Mouse (Mus musculus): ENCODE data around the gene Slc16a11. TPM values are rescaled to one million over a fixed set of nuclear protein-coding genes. Genes with fewer than 3 reads are reported as not detected.

The Slc16a11 gene
- polyA plus RNA-seq, 1 experiment from 2014 or later: 11.2 TPM

- WGBS: 91% methylated on average over 4 of the region's 4 CpGs
- no peak overlapping the region for H3K9ac ChIP-seq
- no peak for ATAC-seq (ENCODE audit: insufficient number of reproducible peaks, low FRiP score, low TSS enrichment, low read depth)
- no peak overlapping the region for H3K27ac ChIP-seq (replicated peaks)
- H3K36me3 ChIP-seq: no peaks in the 10 kb centered on the region
- H3K9me3 ChIP-seq (replicated peaks): no peaks in the 10 kb centered on the region
- peaks cover 22% of the 10 kb centered on the region for H3K27me3 ChIP-seq
- H3K4me1 ChIP-seq: peaks cover 14% of the 10 kb centered on the region
- H3K4me3 ChIP-seq (replicated peaks): no peak overlapping the region
- no peak overlapping the region for H3K4me2 ChIP-seq (replicated peaks)
Measured at GRCm38 (mm10) chr11:70259035-70259434, 46.5 kb downstream of the Slc16a11 start.

- Histone ChIP-seq H3K4me1 (0 out of 2 replicates have a peak, but pooled peaks cover 3% of the 10 kb centered on the region), H3K9me3 (replicated peaks) (no peaks in the 10 kb centered on the region), H3K36me3 (no peaks in the 10 kb centered on the region), H3K27me3 (no peaks in the 10 kb centered on the region), H3K9ac (no peak overlapping the region), H3K4me3 (replicated peaks) (no peak overlapping the region), H3K4me2 (replicated peaks) (no peak overlapping the region), H3K27ac (replicated peaks) (peak overlapping the region; percentile 80)
- 41% methylated on average over 3 of the region's 3 CpGs for WGBS
- ATAC-seq (ENCODE audit: insufficient number of reproducible peaks, low FRiP score, low TSS enrichment, low read depth): no peak
Measured at GRCm38 (mm10) chr11:70265252-70265651, 52.7 kb downstream of the Slc16a11 start.

- no peak overlapping the region for H3K4me2 ChIP-seq (replicated peaks)
- WGBS: 58% methylated on average over 4 of the region's 4 CpGs
- no peaks in the 10 kb centered on the region for H3K9me3 ChIP-seq (replicated peaks)
Measured at GRCm38 (mm10) chr11:70265819-70266218, 53.3 kb downstream of the Slc16a11 start.

More at GRCm38 (mm10) chr11:70265819-70266218, 53.3 kb downstream of the Slc16a11 start:
- H3K27ac ChIP-seq (replicated peaks): peak overlapping the region; percentile 80
- no peak overlapping the region for H3K4me3 ChIP-seq (replicated peaks)
- no peaks in the 10 kb centered on the region for H3K36me3 ChIP-seq
- 0 out of 2 replicates have a peak, but pooled peaks cover 3% of the 10 kb centered on the region for H3K4me1 ChIP-seq
- ATAC-seq (ENCODE audit: insufficient number of reproducible peaks, low FRiP score, low TSS enrichment, low read depth): no peak
- no peak overlapping the region for H3K9ac ChIP-seq
- H3K27me3 ChIP-seq: no peaks in the 10 kb centered on the region

MicroRNAs encoded within 50 kb of the gene (microRNA counts, 519-probe panel; counts per million panel counts)
- microRNA mmu-miR-195 (832 counts per million, percentile 3 among the panel's probes with 10 or more counts), microRNA mmu-miR-497 (2,146 counts per million, percentile 46 among the panel's probes with 10 or more counts)

Small RNA genes within 50 kb of the gene (microRNA-seq; reads per million reads assigned to microRNA genes)
- 892 reads per million, percentile 75 among the genes with 10 or more reads in this experiment for gene Mir195a (ENCODE audit: borderline number of aligned reads)
- not detected for gene Mir497 (ENCODE audit: borderline number of aligned reads)
- gene Mir497b (ENCODE audit: borderline number of aligned reads): not detected

Other genes with a start within 250 kb of the Slc16a11 start
- 37.5 and 57.4 TPM in 2 replicates for gene Cldn7, start 248.0 kb upstream of the Slc16a11 start, polyA plus RNA-seq (2015; fragmentation: Nextera tagmentation; extraction: Ambion mirVana)
- gene Ctdnep1, start 231.6 kb upstream of the Slc16a11 start, polyA plus RNA-seq (2015; fragmentation: Nextera tagmentation; extraction: Ambion mirVana): 31.6 and 34.9 TPM in 2 replicates
- gene Elp5, start 230.2 kb upstream of the Slc16a11 start, polyA plus RNA-seq (2015; fragmentation: Nextera tagmentation; extraction: Ambion mirVana): 112 and 113 TPM in 2 replicates
- 543 and 559 TPM in 2 replicates for gene Gabarap, start 221.6 kb upstream of the Slc16a11 start, polyA plus RNA-seq (2015; fragmentation: Nextera tagmentation; extraction: Ambion mirVana)
- 77.8 and 83.0 TPM in 2 replicates for gene Phf23, start 217.0 kb upstream of the Slc16a11 start, polyA plus RNA-seq (2015; fragmentation: Nextera tagmentation; extraction: Ambion mirVana)
- 47.3 and 52.3 TPM in 2 replicates for gene Dvl2, start 212.2 kb upstream of the Slc16a11 start, polyA plus RNA-seq (2015; fragmentation: Nextera tagmentation; extraction: Ambion mirVana)
- 95.6 and 97.7 TPM in 2 replicates for gene Acadvl, start 197.3 kb upstream of the Slc16a11 start, polyA plus RNA-seq (2015; fragmentation: Nextera tagmentation; extraction: Ambion mirVana)
- gene Dlg4, start 195.8 kb upstream of the Slc16a11 start, polyA plus RNA-seq (2015; fragmentation: Nextera tagmentation; extraction: Ambion mirVana): 11.4 and 14.4 TPM in 2 replicates
- 0.24 and 0.27 TPM in 2 replicates for gene Asgr1, start 158.7 kb upstream of the Slc16a11 start, polyA plus RNA-seq (2015; fragmentation: Nextera tagmentation; extraction: Ambion mirVana)
- gene Asgr2, start 120.1 kb upstream of the Slc16a11 start, polyA plus RNA-seq (2015; fragmentation: Nextera tagmentation; extraction: Ambion mirVana): 0.12 and 0.26 TPM in 2 replicates
- 0.42 and 2.1 TPM in 2 replicates for gene Mgl2, start 82.4 kb upstream of the Slc16a11 start, polyA plus RNA-seq (2015; fragmentation: Nextera tagmentation; extraction: Ambion mirVana)
- 1.5 and 2.6 TPM in 2 replicates for gene Clec10a, start 56.6 kb upstream of the Slc16a11 start, polyA plus RNA-seq (2015; fragmentation: Nextera tagmentation; extraction: Ambion mirVana)
- 10.3 and 13.2 TPM in 2 replicates for gene Slc16a13, start 8.3 kb downstream of the Slc16a11 start, polyA plus RNA-seq (2015; fragmentation: Nextera tagmentation; extraction: Ambion mirVana)
- 11.9 and 12.4 TPM in 2 replicates for gene Bcl6b, start 17.0 kb downstream of the Slc16a11 start, polyA plus RNA-seq (2015; fragmentation: Nextera tagmentation; extraction: Ambion mirVana)
- 157 and 177 TPM in 2 replicates for gene 0610010K14Rik, start 25.2 kb downstream of the Slc16a11 start, polyA plus RNA-seq (2015; fragmentation: Nextera tagmentation; extraction: Ambion mirVana)
- gene Gm21988, start 27.1 kb downstream of the Slc16a11 start, polyA plus RNA-seq (2015; fragmentation: Nextera tagmentation; extraction: Ambion mirVana): 9.5 and 12.0 TPM in 2 replicates
- gene Rnasek, start 27.1 kb downstream of the Slc16a11 start, polyA plus RNA-seq (2015; fragmentation: Nextera tagmentation; extraction: Ambion mirVana): 231 and 240 TPM in 2 replicates
- gene Alox12, start 42.6 kb downstream of the Slc16a11 start, polyA plus RNA-seq (2015; fragmentation: Nextera tagmentation; extraction: Ambion mirVana): 15.4 and 17.6 TPM in 2 replicates
- 5.9 and 6.9 TPM in 2 replicates for gene Alox12e, start 109.9 kb downstream of the Slc16a11 start, polyA plus RNA-seq (2015; fragmentation: Nextera tagmentation; extraction: Ambion mirVana)
- gene Alox15, start 139.3 kb downstream of the Slc16a11 start, polyA plus RNA-seq (2015; fragmentation: Nextera tagmentation; extraction: Ambion mirVana): 1.3 and 2.6 TPM in 2 replicates
- gene Pelp1, start 197.3 kb downstream of the Slc16a11 start, polyA plus RNA-seq (2015; fragmentation: Nextera tagmentation; extraction: Ambion mirVana): 33.6 and 35.0 TPM in 2 replicates
- gene Arrb2, start 219.9 kb downstream of the Slc16a11 start, polyA plus RNA-seq (2015; fragmentation: Nextera tagmentation; extraction: Ambion mirVana): 26.1 and 28.8 TPM in 2 replicates
- 37.0 and 42.9 TPM in 2 replicates for gene Med11, start 239.2 kb downstream of the Slc16a11 start, polyA plus RNA-seq (2015; fragmentation: Nextera tagmentation; extraction: Ambion mirVana)
- 0.63 and 0.71 TPM in 2 replicates for gene Zmynd15, start 246.7 kb downstream of the Slc16a11 start, polyA plus RNA-seq (2015; fragmentation: Nextera tagmentation; extraction: Ambion mirVana)
- 4.1 and 4.5 TPM in 2 replicates for gene Cxcl16, start 247.2 kb downstream of the Slc16a11 start, polyA plus RNA-seq (2015; fragmentation: Nextera tagmentation; extraction: Ambion mirVana)

Data from embryonic facial prominence, embryonic 15.5 days (tissue).